Mouse (Mus musculus): Measurements from ENCODE around the gene Fkbp11. TPM values are rescaled to one million over a fixed set of nuclear protein-coding genes. Genes with fewer than 3 reads are reported as not detected.

Gene Fkbp11
- polyA plus RNA-seq, 1 experiment from 2014 or later, result 28.8 TPM

- no peak for ATAC-seq (ENCODE audit: low FRiP score, low TSS enrichment)
- 63% methylated on average over 5 of the region's 5 CpGs for WGBS
- H3K9ac ChIP-seq (ENCODE audit: low read depth, low read length), result no peak overlapping the region
These were observed 13.8 kb downstream of the Fkbp11 start for GRCm38 (mm10) chr15:98714230-98714652.

GRCm38 (mm10) chr15:98710442-98710841, 17.6 kb downstream of the Fkbp11 start:
- H3K4me1 ChIP-seq (ENCODE audit: control insufficient read depth, insufficient read depth, low read length), result no peaks in the 10 kb centered on the region

More at GRCm38 (mm10) chr15:98714230-98714652, 13.8 kb downstream of the Fkbp11 start:
- Histone ChIP-seq H3K4me1 (ENCODE audit: control insufficient read depth, insufficient read depth, low read length) (no peaks in the 10 kb centered on the region), H3K4me3 (ENCODE audit: low read length) (no peak overlapping the region), H3K36me3 (ENCODE audit: control insufficient read depth, insufficient read depth, low read length) (no peaks in the 10 kb centered on the region), H3K4me2 (replicated peaks; ENCODE audit: low read depth, low read length) (no peak overlapping the region), H3K27me3 (ENCODE audit: control insufficient read depth, insufficient read depth, low read length) (no peaks in the 10 kb centered on the region), H3K27ac (ENCODE audit: low read depth, low read length) (no peak overlapping the region), H3K9me3 (ENCODE audit: control insufficient read depth, low read length) (no peaks in the 10 kb centered on the region)

DNA sequence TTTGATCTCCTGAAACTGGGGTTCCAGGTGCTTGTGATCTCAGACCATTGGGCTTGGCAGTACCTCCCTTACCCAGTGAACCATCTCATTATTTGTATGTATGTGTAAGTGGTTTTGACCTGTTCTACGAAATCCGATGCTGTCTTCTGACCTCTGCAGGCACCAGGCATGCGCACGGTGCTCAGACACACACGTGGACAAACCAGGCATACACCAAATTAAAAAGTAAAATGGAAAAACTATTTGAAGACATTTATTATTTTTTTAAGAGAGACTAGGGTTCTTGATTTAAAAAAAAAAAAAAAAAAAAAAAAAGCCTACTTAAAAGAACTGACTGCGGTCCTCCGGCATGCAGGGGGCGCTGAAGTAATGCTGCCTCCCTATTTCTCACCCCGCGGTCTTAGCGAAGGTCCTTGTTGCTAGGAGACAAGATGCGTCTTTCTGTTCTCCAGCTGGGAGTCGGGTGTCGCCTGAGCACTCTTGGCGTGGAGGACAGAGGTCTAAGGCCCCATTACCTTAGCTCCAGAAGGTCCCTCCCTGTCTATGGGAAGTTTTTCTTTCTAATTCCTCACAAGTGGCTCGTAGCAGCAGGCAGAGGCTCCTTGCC, 20.1 kb downstream of the Fkbp11 start, which contains the start of gene Ccdc65:
Ccdc65 (plus strand) TSS at position 442 of the 607 bp plus-strand sequence.
- Histone ChIP-seq H3K27me3 (ENCODE audit: control insufficient read depth, insufficient read depth, low read length) (peaks cover 3% of the 10 kb centered on the region; the same call in 1 of the 2 replicates), H3K4me2 (replicated peaks; ENCODE audit: low read depth, low read length) (peak within 1 kb of the TSS; percentile 40), H3K4me3 (ENCODE audit: low read length) (peak within 1 kb of the TSS; percentile 27), H3K9ac (ENCODE audit: low read depth, low read length) (no peak within 1 kb of the TSS), H3K36me3 (ENCODE audit: control insufficient read depth, insufficient read depth, low read length) (no peaks in the 10 kb centered on the region), H3K4me1 (ENCODE audit: control insufficient read depth, insufficient read depth, low read length) (no peaks in the 10 kb centered on the region), H3K27ac (ENCODE audit: low read depth, low read length) (no peak within 1 kb of the TSS), H3K9me3 (ENCODE audit: control insufficient read depth, low read length) (no peaks in the 10 kb centered on the region)
- peak; percentile 69 for ATAC-seq (ENCODE audit: low FRiP score, low TSS enrichment)
- 16% methylated on average over 16 of the region's 16 CpGs for WGBS

More at GRCm38 (mm10) chr15:98710442-98710841, 17.6 kb downstream of the Fkbp11 start:
- no peaks in the 10 kb centered on the region for H3K27me3 ChIP-seq (ENCODE audit: control insufficient read depth, insufficient read depth, low read length)
- H3K9ac ChIP-seq (ENCODE audit: low read depth, low read length), result no peak overlapping the region
- H3K9me3 ChIP-seq (ENCODE audit: control insufficient read depth, low read length), result no peaks in the 10 kb centered on the region
- no peak; the same call in 1 of the 2 replicates for ATAC-seq (ENCODE audit: low FRiP score, low TSS enrichment)
- H3K4me3 ChIP-seq (ENCODE audit: low read length), result no peak overlapping the region
- H3K4me2 ChIP-seq (replicated peaks; ENCODE audit: low read depth, low read length), result no peak overlapping the region
- WGBS, result 10% methylated on average over 9 of the region's 9 CpGs
- H3K36me3 ChIP-seq (ENCODE audit: control insufficient read depth, insufficient read depth, low read length), result no peaks in the 10 kb centered on the region
- H3K27ac ChIP-seq (ENCODE audit: low read depth, low read length), result no peak overlapping the region

DNA sequence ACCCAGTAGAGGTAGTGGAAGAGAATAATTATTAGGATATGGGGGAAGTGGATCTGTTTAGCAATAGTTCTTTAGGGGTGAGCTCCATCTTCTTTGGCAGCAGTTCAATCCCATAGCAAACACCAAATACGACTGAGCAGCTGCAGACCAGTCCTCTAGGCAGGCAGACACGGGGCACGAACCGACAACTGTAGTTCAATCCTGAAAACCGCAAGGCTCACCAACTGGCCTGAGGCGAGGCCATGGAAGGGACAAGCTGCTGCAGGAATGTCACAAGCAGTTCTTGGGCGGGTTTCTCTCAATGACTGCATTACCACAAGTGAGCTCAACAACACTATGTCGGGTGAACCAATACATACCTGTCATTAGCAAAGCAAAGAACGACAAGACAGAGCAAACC, 23.7 kb downstream of the Fkbp11 start:
- Histone ChIP-seq H3K36me3 (ENCODE audit: control insufficient read depth, insufficient read depth, low read length) (no peaks in the 10 kb centered on the region), H3K9me3 (ENCODE audit: control insufficient read depth, low read length) (no peaks in the 10 kb centered on the region), H3K4me1 (ENCODE audit: control insufficient read depth, insufficient read depth, low read length) (0 out of 2 replicates have a peak, but pooled peaks cover 4% of the 10 kb centered on the region), H3K27me3 (ENCODE audit: control insufficient read depth, insufficient read depth, low read length) (peaks cover 24% of the 10 kb centered on the region), H3K9ac (ENCODE audit: low read depth, low read length) (no peak overlapping the region), H3K27ac (ENCODE audit: low read depth, low read length) (no peak overlapping the region), H3K4me2 (replicated peaks; ENCODE audit: low read depth, low read length) (no peak overlapping the region), H3K4me3 (ENCODE audit: low read length) (no peak overlapping the region)
- no peak for ATAC-seq (ENCODE audit: low FRiP score, low TSS enrichment)
- WGBS, result 66% methylated on average over 9 of the region's 9 CpGs

DNA sequence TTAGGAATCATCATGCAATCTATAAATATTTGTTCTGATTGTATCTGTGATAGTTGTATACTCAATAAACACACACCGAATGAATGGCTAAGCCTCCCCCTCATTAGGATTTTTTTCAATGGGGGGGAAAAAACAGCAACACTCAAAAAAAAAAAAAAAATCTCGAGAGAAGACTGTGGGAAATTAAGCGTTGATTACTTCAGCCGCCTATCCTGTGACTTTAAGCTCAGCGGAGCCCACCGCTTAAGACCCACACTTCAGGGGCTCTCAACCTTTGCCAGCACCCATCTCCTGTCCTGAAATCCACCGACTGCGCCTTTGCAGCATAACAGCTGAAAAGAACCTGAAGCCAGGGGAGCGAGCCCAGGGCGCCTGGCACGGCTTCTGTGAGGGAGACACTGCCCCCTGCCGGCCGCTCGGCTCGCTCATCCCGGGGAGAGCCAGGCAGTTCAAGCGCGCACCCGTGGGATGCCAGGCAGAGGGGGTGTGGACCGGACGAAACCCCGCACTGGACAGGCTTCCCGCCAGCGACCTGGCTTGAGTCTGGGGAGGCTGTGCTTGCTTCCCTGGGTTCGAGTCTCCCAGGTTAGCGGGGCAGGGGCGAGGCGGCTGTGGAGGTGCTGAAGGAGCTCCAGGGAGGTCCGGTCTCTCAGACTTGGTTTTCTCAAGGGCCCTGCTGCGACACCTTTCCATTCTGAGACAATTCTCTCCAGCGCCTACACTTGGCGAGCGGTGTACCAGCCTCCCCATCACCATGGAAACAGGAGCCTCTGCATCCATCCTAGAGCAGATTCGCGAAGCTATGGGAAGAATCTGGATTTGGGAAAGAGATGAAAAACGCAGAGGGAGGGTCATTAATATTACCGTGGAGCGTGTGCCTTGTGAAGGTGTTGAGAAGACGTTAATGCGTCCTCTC, 28.6 kb downstream of the Fkbp11 start:
- Histone ChIP-seq H3K27ac (ENCODE audit: low read depth, low read length) (no peak overlapping the region), H3K36me3 (ENCODE audit: control insufficient read depth, insufficient read depth, low read length) (no peaks in the 10 kb centered on the region), H3K4me3 (ENCODE audit: low read length) (peak overlapping the region; percentile 28), H3K9me3 (ENCODE audit: control insufficient read depth, low read length) (no peaks in the 10 kb centered on the region), H3K27me3 (ENCODE audit: control insufficient read depth, insufficient read depth, low read length) (peaks cover 21% of the 10 kb centered on the region), H3K4me1 (ENCODE audit: control insufficient read depth, insufficient read depth, low read length) (0 out of 2 replicates have a peak, but pooled peaks cover 4% of the 10 kb centered on the region), H3K9ac (ENCODE audit: low read depth, low read length) (no peak overlapping the region), H3K4me2 (replicated peaks; ENCODE audit: low read depth, low read length) (peak overlapping the region; percentile 59)
- ATAC-seq (ENCODE audit: low FRiP score, low TSS enrichment), result peak; percentile 88
- WGBS, result 4% methylated on average over 40 of the region's 40 CpGs

GRCm38 (mm10) chr15:98696216-98696615, 31.8 kb downstream of the Fkbp11 start:
- no peak overlapping the region for H3K27ac ChIP-seq (ENCODE audit: low read depth, low read length)
- 56% methylated on average over 8 of the region's 8 CpGs for WGBS
- no peak overlapping the region for H3K4me2 ChIP-seq (replicated peaks; ENCODE audit: low read depth, low read length)
- H3K4me1 ChIP-seq (ENCODE audit: control insufficient read depth, insufficient read depth, low read length), result 0 out of 2 replicates have a peak, but pooled peaks cover 10% of the 10 kb centered on the region
- no peaks in the 10 kb centered on the region for H3K36me3 ChIP-seq (ENCODE audit: control insufficient read depth, insufficient read depth, low read length)
- H3K27me3 ChIP-seq (ENCODE audit: control insufficient read depth, insufficient read depth, low read length), result peaks cover 18% of the 10 kb centered on the region
- H3K9me3 ChIP-seq (ENCODE audit: control insufficient read depth, low read length), result no peaks in the 10 kb centered on the region
- H3K4me3 ChIP-seq (ENCODE audit: low read length), result no peak overlapping the region
- no peak overlapping the region for H3K9ac ChIP-seq (ENCODE audit: low read depth, low read length)
- ATAC-seq (ENCODE audit: low FRiP score, low TSS enrichment), result no peak

DNA sequence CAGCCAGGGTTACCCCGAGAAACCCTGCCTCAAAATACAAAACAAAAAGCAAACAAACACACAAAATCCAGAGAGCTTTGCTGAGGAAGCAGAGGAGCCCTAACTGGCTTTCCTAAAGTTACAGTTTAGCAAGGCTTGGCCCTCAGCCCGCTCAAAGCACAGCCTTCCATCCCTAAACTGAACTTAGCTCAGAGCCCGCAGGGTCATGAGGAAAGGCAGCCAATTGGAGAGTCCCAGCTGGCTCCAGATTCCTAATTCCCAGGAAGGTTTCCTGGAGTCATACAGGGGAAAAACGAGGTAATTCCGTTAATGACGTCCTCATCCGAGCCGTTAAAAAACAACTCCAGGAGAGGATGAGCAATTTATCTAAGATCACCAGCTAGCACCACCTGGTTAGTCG, 32.3 kb downstream of the Fkbp11 start:
- Histone ChIP-seq H3K4me1 (ENCODE audit: control insufficient read depth, insufficient read depth, low read length) (0 out of 2 replicates have a peak, but pooled peaks cover 10% of the 10 kb centered on the region), H3K9ac (ENCODE audit: low read depth, low read length) (no peak overlapping the region), H3K27me3 (ENCODE audit: control insufficient read depth, insufficient read depth, low read length) (peaks cover 13% of the 10 kb centered on the region), H3K27ac (ENCODE audit: low read depth, low read length) (no peak overlapping the region), H3K4me3 (ENCODE audit: low read length) (no peak overlapping the region), H3K36me3 (ENCODE audit: control insufficient read depth, insufficient read depth, low read length) (no peaks in the 10 kb centered on the region), H3K4me2 (replicated peaks; ENCODE audit: low read depth, low read length) (no peak overlapping the region), H3K9me3 (ENCODE audit: control insufficient read depth, low read length) (no peaks in the 10 kb centered on the region)
- 38% methylated on average over 9 of the region's 9 CpGs for WGBS
- no peak for ATAC-seq (ENCODE audit: low FRiP score, low TSS enrichment)

GRCm38 (mm10) chr15:98692171-98692715, 35.8 kb downstream of the Fkbp11 start:
- Histone ChIP-seq H3K4me3 (ENCODE audit: low read length) (no peak overlapping the region), H3K4me1 (ENCODE audit: control insufficient read depth, insufficient read depth, low read length) (0 out of 2 replicates have a peak, but pooled peaks cover 6% of the 10 kb centered on the region), H3K9me3 (ENCODE audit: control insufficient read depth, low read length) (no peaks in the 10 kb centered on the region), H3K27me3 (ENCODE audit: control insufficient read depth, insufficient read depth, low read length) (no peaks in the 10 kb centered on the region), H3K4me2 (replicated peaks; ENCODE audit: low read depth, low read length) (no peak overlapping the region), H3K9ac (ENCODE audit: low read depth, low read length) (no peak overlapping the region), H3K27ac (ENCODE audit: low read depth, low read length) (peak overlapping the region; percentile 43; the same call in 1 of the 2 replicates), H3K36me3 (ENCODE audit: control insufficient read depth, insufficient read depth, low read length) (no peaks in the 10 kb centered on the region)
- WGBS, result 36% methylated on average over 11 of the region's 11 CpGs
- ATAC-seq (ENCODE audit: low FRiP score, low TSS enrichment), result no peak
